Mouse (Mus musculus): ENCODE measurements around the gene Xpo1. TPM values are rescaled to one million over a fixed set of nuclear protein-coding genes. Genes with fewer than 3 reads are reported as not detected.

Xpo1 gene
- polyA plus RNA-seq, 1 experiment from 2014 or later: 17.3 TPM

DNA sequence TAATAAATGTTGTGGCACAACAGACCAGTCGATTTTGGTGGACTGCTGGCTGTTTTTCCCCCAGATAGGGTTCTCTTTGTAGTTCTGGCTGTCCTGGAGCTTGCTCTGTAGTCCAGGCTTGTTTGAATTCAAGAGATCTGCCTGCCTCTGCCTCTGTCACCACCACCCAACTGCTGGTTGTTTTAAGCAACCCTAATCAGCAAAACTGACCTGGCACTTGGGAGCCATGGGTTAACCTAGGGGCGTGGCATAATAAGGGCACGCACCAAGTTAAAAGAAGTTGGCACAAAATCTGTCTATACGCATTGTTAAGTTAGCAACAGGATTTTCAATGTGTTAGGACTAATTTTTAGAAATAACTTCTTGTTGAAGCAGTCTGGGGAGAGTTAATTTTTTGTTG, 1.3 kb upstream of the Xpo1 start:
- no peak for TF ChIP-seq EP300 (IDR thresholded peaks at IDR 0.05)
- TF ChIP-seq CTCF (IDR thresholded peaks at IDR 0.05): no peak
- H3K9me3 ChIP-seq (ENCODE audit: low read length): no peaks in the 10 kb centered on the region
- ATAC-seq: no peak
- no peaks in the 10 kb centered on the region for H3K36me3 ChIP-seq (ENCODE audit: insufficient read depth, low read length)
- DNase-seq (ENCODE audit: low spot score): peak; percentile 12
- peak overlapping the region; percentile 53; the same call in 1 of the 2 replicates for H3K4me3 ChIP-seq (ENCODE audit: low read depth, low read length)
- WGBS: 73% methylated on average over 4 of the region's 4 CpGs
- peaks cover 3% of the 10 kb centered on the region; the same call in 1 of the 2 replicates for H3K4me1 ChIP-seq (ENCODE audit: insufficient read depth, low read depth, low read length)
- no peak overlapping the region for H3K9ac ChIP-seq (replicated peaks; ENCODE audit: low read depth)
- no peaks in the 10 kb centered on the region for H3K27me3 ChIP-seq (replicated peaks; ENCODE audit: insufficient read depth, low read length)
- peak overlapping the region; percentile 94 for H3K27ac ChIP-seq (ENCODE audit: low read length)
- H3K4me2 ChIP-seq (replicated peaks; ENCODE audit: low read depth, low read length): peak overlapping the region; percentile 70

DNA sequence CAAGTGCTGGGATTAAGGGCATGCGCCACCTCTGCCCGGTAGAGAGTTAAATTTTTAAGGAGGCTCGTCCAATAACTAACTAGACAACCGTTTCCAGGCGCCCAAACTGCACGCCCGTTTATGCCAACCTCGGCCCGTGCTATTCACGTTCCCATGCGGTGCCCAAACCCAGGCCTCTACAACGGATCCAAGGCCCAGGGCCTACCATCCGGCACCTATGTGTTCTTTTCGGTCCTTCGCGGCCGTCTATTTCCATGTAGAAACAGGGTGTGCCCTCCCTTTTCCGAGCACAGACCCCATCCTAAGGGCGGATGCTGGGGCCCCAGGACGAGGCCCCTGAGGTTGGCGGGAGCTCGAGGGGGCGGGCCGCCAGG, 801 bp upstream of the Xpo1 start:
- no peaks in the 10 kb centered on the region for H3K27me3 ChIP-seq (replicated peaks; ENCODE audit: insufficient read depth, low read length)
- peak overlapping the region; percentile 94 for H3K27ac ChIP-seq (ENCODE audit: low read length)
- H3K9me3 ChIP-seq (ENCODE audit: low read length): no peaks in the 10 kb centered on the region
- peaks cover 3% of the 10 kb centered on the region; the same call in 1 of the 2 replicates for H3K4me1 ChIP-seq (ENCODE audit: insufficient read depth, low read depth, low read length)
- no peak; the same call in 1 of the 2 replicates for ATAC-seq
- no peak for TF ChIP-seq EP300 (IDR thresholded peaks at IDR 0.05)
- no peak for TF ChIP-seq CTCF (IDR thresholded peaks at IDR 0.05)
- DNase-seq (ENCODE audit: low spot score): no peak
- peak overlapping the region; percentile 65 for H3K9ac ChIP-seq (replicated peaks; ENCODE audit: low read depth)
- no peaks in the 10 kb centered on the region for H3K36me3 ChIP-seq (ENCODE audit: insufficient read depth, low read length)
- whole genome bisulfite sequencing: 2% methylated on average over 24 of the region's 24 CpGs
- peak overlapping the region; percentile 53 for H3K4me3 ChIP-seq (ENCODE audit: low read depth, low read length)
- H3K4me2 ChIP-seq (replicated peaks; ENCODE audit: low read depth, low read length): peak overlapping the region; percentile 70

DNA sequence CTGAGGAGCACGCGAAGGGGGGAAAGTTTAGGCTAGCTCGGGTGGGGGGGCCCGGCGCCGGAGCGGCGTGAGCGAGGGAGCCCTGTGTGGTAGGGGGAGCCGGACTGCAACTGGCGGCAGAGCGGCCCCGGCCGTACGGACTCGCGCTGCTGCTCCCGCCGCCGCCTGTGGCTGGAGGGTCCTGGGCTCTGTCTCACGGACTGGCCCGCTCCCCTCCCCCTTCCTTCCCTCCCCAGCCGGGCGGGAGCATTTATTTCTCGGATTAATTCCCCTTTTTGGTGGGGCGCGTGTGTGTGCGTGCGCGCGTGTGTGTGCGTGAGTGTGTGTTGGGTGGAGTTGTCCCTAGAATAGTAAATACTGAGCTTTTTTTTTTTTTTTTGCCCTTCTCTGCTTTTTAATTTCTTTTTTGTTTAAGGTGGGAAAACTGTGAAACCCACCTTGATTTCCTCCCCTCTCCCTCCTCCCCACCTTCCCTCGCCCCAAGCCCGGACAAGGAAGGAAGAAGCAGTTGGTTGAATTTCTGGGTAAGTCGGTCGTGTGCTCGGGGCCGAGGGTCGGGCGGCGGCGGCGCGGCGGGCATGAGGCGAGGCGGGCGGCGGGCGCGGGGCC, 457 bp downstream of the Xpo1 start:
- Histone ChIP-seq H3K4me1 (ENCODE audit: insufficient read depth, low read depth, low read length) (peaks cover 3% of the 10 kb centered on the region; the same call in 1 of the 2 replicates), H3K9me3 (ENCODE audit: low read length) (no peaks in the 10 kb centered on the region), H3K27ac (ENCODE audit: low read length) (peak overlapping the region; percentile 99), H3K36me3 (ENCODE audit: insufficient read depth, low read length) (no peaks in the 10 kb centered on the region), H3K9ac (replicated peaks; ENCODE audit: low read depth) (peak overlapping the region; percentile 92), H3K4me2 (replicated peaks; ENCODE audit: low read depth, low read length) (peak overlapping the region; percentile 85), H3K27me3 (replicated peaks; ENCODE audit: insufficient read depth, low read length) (no peaks in the 10 kb centered on the region), H3K4me3 (ENCODE audit: low read depth, low read length) (peak overlapping the region; percentile 91)
- TF ChIP-seq EP300 (IDR thresholded peaks at IDR 0.05) (no peak), CTCF (IDR thresholded peaks at IDR 0.05) (no peak)
- DNase-seq (ENCODE audit: low spot score): no peak
- under 1% methylated on average over 37 of the region's 51 CpGs for WGBS
- ATAC-seq: peak; percentile 1; the same call in 1 of the 2 replicates

DNA sequence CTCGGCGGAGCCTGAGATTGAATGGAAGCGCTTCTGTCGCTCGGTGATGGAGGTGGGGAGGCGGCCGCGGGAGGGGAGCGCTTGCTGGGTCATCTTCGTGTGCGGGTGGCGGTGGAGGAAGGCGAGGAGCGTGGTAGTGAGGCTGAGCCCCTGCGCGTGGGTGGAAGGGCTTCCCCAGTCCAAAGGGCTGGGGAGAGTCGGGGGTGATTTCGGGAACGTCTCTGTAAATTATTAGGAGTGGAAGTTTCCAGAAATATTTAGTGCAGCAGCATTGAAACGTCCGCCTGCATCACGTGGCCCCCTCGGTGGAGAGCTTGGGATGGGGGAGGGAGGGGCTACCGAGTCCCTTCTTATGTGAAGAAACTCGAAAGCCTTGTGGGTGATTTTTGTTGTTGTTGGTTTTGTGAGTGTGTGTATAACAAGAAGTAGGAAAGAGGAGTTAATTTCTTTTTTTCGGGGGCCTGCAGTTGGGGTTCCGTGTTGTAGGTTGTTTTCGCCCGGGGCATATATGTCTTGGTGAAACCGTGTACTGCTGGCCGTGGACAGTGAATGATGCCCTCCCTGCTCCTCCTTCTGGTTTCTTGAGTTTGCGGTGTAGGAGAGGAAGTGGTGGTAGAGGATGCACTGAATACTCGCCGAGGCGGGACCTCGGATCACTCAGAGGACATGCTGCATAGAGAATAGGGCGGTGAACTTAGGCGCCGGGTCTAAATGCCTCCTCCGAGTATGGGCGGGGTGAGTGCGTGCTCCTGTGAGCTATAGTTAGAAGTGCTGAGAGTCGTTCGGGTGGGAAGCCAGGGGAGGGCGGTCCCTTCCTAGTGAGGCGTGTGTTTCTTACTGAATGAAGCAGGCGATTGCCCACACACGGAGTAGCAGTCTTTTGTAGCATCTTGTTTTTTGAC, 1.2 kb downstream of the Xpo1 start:
- Histone ChIP-seq H3K4me3 (ENCODE audit: low read depth, low read length) (peak overlapping the region; percentile 91), H3K4me2 (replicated peaks; ENCODE audit: low read depth, low read length) (peak overlapping the region; percentile 85), H3K27me3 (replicated peaks; ENCODE audit: insufficient read depth, low read length) (no peaks in the 10 kb centered on the region), H3K4me1 (ENCODE audit: insufficient read depth, low read depth, low read length) (peaks cover 3% of the 10 kb centered on the region; the same call in 1 of the 2 replicates), H3K9ac (replicated peaks; ENCODE audit: low read depth) (peak overlapping the region; percentile 92), H3K9me3 (ENCODE audit: low read length) (no peaks in the 10 kb centered on the region), H3K27ac (ENCODE audit: low read length) (peak overlapping the region; percentile 99), H3K36me3 (ENCODE audit: insufficient read depth, low read length) (peaks cover under 1% of the 10 kb centered on the region; the same call in 1 of the 2 replicates)
- ATAC-seq (peak; percentile 23), DNase-seq (ENCODE audit: low spot score) (peak; percentile 96)
- under 1% methylated on average over 48 of the region's 48 CpGs for WGBS
- no peak; the same call in 1 of the 2 replicates for TF ChIP-seq EP300 (IDR thresholded peaks at IDR 0.05)
- TF ChIP-seq CTCF (IDR thresholded peaks at IDR 0.05): 0 out of 2 replicates have a peak, but pooled peaks have one; percentile 1

DNA sequence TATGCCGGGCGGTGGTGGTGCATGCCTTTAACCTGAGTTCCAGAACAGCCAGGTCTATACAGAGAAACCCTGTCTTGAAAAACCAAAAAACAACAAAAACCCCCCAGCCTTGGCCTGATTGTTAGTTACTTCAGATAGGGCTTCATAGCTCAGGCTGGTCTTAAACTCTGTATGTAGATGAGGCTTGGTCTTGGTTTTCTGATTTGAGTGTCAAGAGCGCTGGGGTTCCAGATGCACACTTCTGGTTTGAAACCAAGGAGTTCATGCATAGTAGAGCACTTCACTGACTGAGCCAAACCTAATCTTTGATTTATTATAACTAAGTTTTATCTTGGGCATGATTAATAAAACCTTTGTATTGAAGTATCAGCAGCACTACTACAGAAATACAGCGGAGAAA, 3.2 kb downstream of the Xpo1 start:
- no peak overlapping the region for H3K4me3 ChIP-seq (ENCODE audit: low read depth, low read length)

DNA sequence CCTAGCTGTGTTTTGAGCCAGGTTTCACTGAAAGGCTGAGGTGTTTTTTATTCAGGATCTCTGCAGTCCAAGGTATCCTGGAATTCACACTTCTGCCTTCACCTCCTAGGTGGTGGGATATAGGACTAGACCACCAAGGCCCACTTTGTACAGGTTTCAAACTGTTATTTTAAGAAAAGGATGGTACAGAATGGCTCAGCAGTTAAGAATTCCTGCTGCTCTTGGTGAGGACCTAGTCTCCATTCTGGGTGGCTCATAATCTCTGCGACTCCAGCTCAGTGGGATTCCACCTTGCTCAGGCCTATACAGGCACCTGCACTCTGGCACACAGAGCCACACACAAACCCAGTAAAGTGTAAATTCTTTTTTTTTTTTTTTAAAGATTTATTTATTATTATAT, 3.6 kb downstream of the Xpo1 start:
- H3K4me1 ChIP-seq (ENCODE audit: insufficient read depth, low read depth, low read length): peaks cover 3% of the 10 kb centered on the region; the same call in 1 of the 2 replicates
- DNase-seq (ENCODE audit: low spot score): no peak
- no peak overlapping the region for H3K9ac ChIP-seq (replicated peaks; ENCODE audit: low read depth)
- no peak overlapping the region for H3K27ac ChIP-seq (ENCODE audit: low read length)
- no peak for ATAC-seq
- H3K4me3 ChIP-seq (ENCODE audit: low read depth, low read length): no peak overlapping the region
- WGBS: 68% methylated on average over 1 of the region's 1 CpGs
- H3K9me3 ChIP-seq (ENCODE audit: low read length): no peaks in the 10 kb centered on the region
- no peaks in the 10 kb centered on the region for H3K27me3 ChIP-seq (replicated peaks; ENCODE audit: insufficient read depth, low read length)
- H3K36me3 ChIP-seq (ENCODE audit: insufficient read depth, low read length): peaks cover 5% of the 10 kb centered on the region; the same call in 1 of the 2 replicates
- H3K4me2 ChIP-seq (replicated peaks; ENCODE audit: low read depth, low read length): no peak overlapping the region
- TF ChIP-seq EP300 (IDR thresholded peaks at IDR 0.05) (no peak), CTCF (IDR thresholded peaks at IDR 0.05) (no peak)

More for the DNA sequence above, 3.2 kb downstream of the Xpo1 start:
- H3K27ac ChIP-seq (ENCODE audit: low read length): no peak overlapping the region
- H3K27me3 ChIP-seq (replicated peaks; ENCODE audit: insufficient read depth, low read length): no peaks in the 10 kb centered on the region
- 74% methylated on average over 4 of the region's 4 CpGs for WGBS
- ATAC-seq (no peak), DNase-seq (ENCODE audit: low spot score) (no peak)
- no peaks in the 10 kb centered on the region for H3K9me3 ChIP-seq (ENCODE audit: low read length)
- TF ChIP-seq CTCF (IDR thresholded peaks at IDR 0.05): no peak
- no peak for TF ChIP-seq EP300 (IDR thresholded peaks at IDR 0.05)
- H3K4me1 ChIP-seq (ENCODE audit: insufficient read depth, low read depth, low read length): peaks cover 3% of the 10 kb centered on the region; the same call in 1 of the 2 replicates
- H3K9ac ChIP-seq (replicated peaks; ENCODE audit: low read depth): no peak overlapping the region
- H3K36me3 ChIP-seq (ENCODE audit: insufficient read depth, low read length): peaks cover 5% of the 10 kb centered on the region; the same call in 1 of the 2 replicates
- no peak overlapping the region for H3K4me2 ChIP-seq (replicated peaks; ENCODE audit: low read depth, low read length)

Data from lung, postnatal 0 days (tissue).